Mouse (Mus musculus) adrenal gland, postnatal 4 days (tissue): ENCODE results near the gene Cped1. TPM values are rescaled to one million over a fixed set of nuclear protein-coding genes. Genes with fewer than 3 reads are reported as not detected.
"Not testable (repeated sequence)": the region's sequence is repeated elsewhere in the genome, so short reads cannot be mapped to it uniquely, and the experiment has no call there.

ENCODE experiments used
- DNase-seq, 2 experiments: peaks; one replicate each; pipeline ENCODE4 v3.0.0; 2021 to 2022; ENCODE audit warnings: low spot score in 2 of 2, mixed read lengths in 2 of 2
- total RNA-seq, 2 experiments: library from RNA; stranded (reverse); gene quantifications; 2 replicates each; pipeline ENCODE4 v1.2.3; 2021

Cped1 gene
- total RNA-seq, 2 experiments from 2014 or later = 25.1 to 29.0 TPM

DNA sequence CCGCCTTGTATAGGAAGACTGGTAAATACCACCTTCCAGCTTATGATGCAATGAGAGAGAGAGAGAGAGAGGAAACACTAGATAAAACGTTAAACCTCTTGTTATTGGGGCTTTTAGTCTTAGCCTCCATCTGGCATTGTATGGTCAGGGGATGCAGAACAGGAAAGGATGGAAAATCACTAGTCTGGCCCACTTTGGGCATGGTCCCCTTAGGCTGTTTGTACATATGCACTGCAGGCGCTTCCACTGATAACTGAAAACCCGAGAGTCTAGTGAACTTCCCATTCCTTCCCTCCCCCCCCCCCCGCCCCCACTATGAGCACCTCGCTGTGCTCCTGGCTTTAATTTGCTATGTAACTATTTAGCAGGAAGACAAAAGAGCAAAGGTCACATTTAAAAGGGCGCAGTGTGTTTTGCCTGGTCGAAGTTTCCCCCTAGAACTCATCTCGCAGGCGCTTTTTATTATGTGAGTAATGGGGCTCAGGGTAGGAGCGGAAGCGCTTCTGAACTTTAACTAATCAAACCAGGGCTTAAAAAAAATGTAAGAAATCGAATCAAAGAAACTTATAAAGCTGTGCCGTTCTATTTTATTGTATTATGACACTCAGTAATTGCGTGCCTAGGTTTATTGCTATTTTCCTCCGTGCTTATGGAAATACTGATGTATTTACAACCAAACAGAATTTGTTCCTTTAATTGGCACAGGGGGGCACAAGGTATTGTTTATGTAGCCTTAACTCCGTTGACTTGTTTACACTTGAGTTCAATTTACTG is 40.1 kb downstream of the Cped1 start:
- no peak for DNase-seq

DNA sequence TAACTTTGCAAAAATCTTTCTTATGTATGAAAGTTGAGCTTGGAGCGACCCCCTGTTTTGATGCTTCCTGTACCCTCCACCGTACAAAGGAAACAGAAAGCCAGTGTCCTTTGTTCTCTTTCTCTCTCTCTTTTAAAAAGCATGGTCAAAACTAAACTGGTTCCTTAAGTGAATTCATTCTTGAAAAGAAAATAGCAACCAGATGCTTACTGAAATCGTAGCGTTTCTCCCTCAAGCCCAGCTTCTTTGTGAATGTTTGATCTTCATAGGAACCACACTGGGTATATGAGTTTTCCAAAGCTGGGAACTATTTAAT is 40.6 kb downstream of the Cped1 start:
- no peak for DNase-seq

DNA sequence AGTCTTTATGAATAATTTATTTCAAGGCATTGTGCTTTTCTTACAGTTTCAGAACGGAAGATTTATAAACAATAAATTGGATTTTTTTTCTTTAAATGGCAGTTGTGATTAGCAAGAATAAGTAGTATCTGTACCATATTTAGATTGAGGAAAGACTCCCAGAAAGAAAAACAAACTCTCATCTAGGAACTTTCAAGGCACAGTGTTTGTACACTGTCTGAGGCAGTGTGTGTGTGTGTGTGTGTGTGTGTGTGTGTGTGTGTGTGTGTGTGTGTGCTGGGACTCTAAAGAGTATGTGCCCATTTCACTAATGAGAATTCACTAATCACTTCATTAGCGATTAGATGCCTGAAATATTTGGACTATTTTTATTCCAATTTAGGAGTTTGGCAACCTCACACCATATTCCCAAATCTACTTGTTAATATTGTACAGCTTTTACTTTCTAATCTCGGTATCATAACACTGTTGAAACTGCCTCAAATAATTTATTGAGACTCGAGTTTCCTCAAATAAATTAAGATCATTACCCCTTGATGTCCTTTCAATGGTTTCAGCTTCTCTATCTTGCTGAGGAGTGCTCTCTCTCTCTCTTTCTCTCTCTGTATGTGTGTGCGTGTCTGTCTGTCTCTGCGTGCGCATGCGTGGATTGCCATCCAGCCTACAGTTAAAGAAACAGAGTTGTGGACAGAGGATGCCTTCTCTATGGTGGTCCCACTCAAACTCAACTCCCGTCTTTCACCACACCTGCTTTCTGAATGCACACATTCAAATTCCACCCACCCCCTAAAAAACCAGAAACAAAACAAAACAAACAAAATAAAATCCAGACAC is 41.3 kb downstream of the Cped1 start:
- no peak for DNase-seq

DNA sequence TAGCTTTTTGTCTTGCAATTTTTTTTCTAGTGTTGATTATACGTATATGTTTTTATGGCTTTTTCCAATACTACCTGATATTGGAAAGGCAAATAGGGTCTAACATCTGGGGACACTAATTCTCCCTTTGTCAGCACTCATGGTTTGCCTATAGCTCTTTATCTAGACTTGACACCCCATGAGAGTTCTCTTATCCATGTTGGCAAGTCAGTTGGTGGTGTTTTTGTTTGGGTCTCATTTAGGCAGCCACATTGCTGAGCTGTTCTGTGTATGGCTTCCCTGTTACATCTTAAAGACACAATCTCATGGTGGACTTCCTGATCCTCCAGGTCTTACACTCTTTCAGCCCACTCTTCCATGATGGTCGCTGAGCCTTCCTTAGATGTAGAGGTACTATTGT is 42.1 kb downstream of the Cped1 start:
- DNase-seq = no peak

DNA sequence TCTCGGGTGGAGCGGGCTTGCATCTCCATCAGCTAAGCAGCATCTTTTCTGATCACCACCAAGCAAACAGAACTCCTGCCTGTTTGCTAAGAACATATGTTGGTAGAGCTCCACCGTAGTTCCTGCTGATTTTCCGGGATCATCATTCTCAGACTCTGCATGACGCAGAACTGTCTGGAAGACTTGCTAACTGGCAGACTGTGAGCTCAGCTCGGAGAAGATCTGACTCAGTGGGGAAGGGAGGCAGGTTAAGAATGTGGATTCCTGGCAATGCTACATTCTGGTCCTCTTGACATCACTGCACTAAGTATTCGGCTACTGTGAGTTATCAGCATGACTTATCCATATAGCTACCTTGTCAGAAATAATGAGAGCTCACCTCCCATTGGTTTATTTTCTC is 44.7 kb downstream of the Cped1 start:
- DNase-seq = no peak

DNA sequence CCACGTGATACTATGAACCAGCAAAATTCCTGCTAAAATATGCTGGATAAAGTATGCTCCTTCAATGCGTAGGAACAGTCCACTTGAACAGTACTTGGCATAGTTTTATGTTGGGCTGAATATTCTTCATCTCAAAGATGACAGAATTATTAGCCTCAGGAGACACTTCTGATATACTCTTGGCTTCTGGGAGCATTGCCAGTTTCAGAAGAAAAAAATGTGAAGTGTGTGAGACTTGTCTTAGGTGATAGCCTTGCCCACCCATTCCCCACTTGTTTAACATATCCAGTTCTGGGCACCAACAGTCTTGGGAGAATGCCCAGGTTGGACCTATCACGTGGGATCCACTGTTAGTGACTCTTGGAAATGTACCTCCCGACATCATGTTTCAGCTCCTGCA is 47.5 kb downstream of the Cped1 start:
- DNase-seq = no peak

DNA sequence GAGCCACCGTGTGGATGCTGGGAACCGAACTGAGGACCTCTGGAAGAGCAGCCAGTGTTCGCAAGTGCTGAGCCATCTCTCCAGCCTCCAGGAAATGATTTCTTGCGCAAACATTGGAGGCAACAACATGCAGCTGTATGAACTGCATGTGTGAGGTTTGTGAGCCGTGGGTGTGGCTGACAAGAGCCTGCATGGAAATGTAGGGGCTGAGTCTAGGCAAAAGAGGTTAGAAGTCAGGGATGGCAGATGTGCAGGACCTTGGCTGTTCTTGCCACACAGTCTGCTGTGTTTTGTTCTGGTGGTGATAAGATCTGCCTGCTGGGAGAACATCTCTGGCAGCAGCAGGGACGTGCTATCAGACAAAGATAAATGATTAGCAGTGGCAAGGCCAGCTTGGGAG is 49.7 kb downstream of the Cped1 start:
- no peak for DNase-seq

DNA sequence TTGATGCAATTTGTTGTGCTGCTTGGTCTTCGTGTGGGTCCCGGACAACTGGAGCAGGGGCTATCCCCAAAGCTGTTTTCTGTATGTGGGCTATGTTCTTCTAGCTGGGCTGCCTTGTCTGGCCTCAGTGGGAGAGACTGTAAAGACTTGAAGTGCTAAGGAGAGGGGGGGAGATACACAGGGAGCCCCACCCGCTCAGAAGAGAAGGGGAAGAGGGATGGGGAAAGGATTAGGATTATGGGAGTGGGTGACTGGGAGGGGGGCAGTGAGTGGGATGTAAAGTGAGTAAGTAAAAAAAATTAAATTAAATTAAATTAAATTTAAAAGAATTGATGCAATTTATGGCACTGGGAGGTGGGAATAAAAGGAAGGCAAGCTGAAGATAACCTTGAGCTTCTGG is 50.2 kb downstream of the Cped1 start:
- DNase-seq = no peak

DNA sequence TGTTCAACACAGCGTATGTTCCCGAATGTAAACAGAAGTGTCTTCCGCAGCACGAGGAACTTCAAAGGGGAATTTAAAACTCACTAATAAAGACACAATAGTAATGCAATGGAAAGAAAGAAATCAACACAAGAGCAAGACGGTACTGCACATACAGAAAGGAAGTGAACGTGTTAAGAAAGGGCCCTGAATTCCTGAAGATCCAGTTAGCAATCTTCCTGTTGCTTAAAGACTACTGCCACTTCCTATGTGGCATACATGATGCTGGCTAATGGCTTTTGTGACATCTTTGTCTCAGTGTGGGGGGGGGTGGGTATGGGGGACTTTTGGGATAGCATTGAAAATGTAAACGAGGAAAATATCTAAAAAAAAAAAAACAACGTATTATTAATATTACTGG is 50.7 kb downstream of the Cped1 start:
- DNase-seq = no peak

DNA sequence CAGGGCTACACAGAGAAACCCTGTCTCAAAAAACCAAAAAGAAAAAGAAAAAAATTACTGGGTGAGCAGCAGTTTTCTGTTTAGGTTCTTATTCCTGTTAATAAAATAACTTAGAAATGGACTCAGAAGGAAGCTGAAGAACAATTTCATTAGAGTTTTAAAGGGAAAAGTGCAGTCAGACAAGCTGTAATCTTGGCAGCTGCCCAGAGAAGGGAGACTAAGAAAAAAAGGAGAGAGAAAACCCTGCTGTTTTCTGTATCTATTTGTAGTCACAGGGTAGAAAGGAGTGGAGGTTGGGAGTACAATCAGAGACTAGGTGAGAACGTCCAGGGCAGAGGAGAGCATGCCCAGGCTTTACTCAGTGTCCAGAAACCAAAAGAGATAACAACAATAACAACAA is 51.2 kb downstream of the Cped1 start:
- DNase-seq = no peak

DNA sequence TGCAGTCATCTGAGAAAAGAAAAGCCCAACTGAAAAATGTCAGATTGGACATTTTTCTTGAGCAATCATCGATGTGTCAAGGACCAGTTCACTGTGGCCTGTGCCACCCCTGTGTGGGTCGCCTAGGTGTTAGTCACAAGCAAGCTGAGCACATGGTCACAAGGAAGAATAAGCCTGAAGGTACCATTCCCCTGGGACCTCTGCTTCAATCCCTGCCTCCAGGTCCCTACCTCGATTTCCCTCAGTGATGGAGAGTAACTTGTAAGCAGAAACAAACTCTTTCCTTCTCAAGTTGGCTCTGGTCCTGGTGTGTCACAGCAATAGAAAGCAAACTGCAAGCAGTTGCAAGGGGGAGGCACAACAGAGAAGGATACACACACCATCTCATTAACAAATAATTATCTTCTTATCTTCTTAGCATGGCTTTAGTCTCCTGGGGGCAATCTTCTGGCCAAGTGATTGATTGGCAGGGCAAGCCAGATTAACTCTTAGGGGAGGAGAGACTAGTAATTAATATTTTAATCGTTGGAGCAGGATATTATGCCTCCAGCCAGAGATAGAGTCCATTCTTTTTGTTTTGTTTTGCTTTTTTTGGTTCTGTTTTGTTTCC is 51.8 kb downstream of the Cped1 start:
- DNase-seq = no peak

DNA sequence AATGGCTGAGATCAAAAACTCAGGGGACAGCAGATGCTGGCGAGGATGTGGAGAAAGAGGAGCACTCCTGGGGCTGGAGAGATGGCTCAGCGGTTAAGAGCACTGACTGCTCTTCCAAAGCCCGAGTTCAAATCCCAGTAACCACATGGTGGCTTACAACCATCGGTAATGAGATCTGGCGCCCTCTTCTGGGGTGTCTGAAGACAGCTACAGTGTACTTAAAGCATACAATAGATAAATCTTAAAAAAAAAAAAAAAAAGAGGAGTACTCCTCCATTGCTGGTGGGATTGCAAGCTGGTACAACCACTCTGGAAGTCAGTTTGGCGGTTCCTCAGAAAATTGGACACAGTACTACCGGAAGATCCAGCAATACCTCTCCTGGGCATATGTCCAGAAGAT is 54.0 kb downstream of the Cped1 start:
- not testable (repeated sequence) for DNase-seq

DNA sequence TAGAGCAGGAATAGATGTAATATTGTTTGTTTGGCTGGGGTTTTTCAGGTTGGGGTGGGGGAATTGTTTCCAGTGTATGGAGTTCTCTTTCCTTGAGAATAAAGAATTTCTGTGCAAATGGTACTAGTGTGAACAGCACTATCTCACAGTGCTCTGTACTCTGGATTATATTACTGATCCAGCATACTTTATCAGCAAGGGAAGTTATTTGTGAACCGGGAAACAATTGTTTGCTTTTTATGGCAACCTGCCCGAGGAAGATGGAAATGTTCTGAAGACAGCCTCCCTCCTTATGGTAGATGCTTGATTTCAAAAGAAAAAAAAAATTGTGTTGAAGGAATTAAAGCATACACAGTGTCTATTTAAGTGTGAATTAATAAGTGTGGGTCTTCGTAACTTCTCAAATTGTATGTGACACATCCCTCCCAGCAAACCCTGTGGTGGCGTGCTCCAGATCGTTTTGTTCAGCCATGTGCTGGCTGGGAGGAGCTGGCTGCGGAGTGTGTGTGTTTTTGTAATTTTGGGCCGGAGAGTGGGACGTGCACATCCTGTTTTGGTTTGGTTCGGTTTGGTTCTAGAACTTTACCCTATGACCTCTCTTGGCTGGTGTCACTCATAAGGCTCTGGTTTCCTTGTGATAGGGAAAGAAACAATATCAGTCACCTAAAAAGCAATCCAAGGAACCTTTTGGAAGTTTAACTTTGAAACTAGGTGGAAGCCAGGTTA is 59.3 kb downstream of the Cped1 start:
- DNase-seq = no peak

DNA sequence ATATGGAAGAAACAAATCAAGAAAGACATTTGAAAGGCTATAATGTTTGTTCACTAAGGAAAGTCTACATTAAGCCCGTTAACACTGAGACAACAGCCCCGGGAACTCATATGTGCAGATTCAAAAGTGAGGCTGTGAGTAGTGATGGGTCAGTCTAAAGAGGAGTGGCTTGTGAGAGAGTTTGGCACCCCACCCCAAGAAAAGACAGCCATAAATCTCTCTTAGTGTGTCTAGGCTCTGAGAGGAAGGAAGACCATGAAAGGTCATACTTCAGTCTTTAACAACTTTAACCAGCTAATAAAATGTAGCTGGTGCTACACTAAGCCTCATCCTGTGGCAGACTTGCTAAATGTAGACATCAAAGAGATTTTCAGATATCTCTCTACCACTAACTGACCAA is 61.4 kb downstream of the Cped1 start:
- DNase-seq = no peak

DNA sequence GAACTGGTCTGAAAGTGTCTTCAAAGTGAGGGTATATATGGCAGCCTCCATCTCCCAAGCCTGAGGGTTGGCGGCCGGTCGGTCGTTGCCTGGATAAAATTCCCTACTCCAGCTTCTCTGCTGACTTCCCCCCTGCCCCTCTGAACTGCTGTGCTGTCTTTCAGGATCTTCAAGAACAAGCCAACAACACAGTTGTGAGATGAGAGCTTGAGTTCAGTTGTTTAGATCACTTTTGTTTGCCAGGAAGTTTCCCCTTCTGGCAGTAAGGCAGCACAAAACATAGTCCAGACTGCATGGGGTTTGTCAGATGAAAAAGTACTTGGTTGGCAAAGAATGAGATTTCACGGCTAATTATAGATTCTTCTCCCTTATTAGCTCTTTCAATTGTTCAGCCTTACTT is 63.4 kb downstream of the Cped1 start:
- DNase-seq = no peak

DNA sequence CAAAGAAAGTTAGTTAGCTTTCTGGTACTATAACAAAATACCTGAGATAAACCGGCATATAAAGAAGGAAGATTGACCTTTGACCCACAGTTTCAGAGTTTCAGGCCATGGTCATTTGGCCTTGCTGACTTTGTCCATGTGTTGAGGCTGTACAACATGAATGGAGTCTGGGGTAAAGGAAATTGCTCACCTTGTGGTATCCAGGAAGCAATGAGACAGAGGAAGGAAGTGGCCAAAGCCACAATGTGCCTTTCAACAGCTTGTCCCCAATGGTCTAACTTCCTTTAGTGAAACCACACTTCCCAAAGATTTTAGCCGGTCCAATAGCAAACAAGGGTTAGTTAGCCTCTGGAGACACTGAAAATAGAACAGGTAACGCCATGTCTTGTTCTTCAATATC is 65.8 kb downstream of the Cped1 start:
- DNase-seq = no peak

DNA sequence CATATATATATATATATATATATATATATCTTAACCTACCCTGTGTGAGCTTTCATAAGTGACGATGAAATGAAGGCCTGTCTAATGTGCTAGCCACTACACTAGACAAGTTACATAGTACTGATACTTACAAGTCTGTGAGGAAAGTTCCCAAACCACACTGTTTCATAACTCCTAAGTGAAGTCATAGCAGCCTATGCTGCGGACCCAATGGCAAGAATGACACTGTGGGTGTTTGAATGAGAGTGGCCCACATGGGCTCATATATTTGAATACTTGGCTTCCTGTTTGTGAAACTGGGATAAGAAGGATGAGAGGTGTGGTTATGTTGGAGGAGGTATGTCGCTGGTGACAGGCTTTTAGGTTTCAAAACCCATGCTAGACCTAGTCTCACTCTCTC is 67.3 kb downstream of the Cped1 start:
- no peak for DNase-seq

DNA sequence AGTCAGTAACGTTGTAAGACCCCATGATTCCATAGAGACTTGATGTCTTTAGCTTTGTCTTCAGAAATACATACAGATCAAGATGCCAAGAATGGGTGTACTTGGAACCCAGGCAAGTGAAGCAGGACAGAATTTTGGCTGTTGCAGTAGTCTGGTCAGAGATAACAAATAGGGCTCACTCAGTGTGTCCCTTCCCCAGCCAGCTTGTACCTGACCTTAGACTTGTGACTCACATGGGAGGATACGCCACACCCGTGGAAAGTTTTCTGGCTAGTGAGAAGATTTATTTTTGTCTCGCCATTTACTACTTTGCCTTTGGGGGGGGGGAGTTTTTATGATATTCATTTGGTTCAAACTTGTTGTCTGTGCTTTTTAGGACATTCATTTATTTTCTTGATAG is 78.6 kb downstream of the Cped1 start:
- no peak for DNase-seq

DNA sequence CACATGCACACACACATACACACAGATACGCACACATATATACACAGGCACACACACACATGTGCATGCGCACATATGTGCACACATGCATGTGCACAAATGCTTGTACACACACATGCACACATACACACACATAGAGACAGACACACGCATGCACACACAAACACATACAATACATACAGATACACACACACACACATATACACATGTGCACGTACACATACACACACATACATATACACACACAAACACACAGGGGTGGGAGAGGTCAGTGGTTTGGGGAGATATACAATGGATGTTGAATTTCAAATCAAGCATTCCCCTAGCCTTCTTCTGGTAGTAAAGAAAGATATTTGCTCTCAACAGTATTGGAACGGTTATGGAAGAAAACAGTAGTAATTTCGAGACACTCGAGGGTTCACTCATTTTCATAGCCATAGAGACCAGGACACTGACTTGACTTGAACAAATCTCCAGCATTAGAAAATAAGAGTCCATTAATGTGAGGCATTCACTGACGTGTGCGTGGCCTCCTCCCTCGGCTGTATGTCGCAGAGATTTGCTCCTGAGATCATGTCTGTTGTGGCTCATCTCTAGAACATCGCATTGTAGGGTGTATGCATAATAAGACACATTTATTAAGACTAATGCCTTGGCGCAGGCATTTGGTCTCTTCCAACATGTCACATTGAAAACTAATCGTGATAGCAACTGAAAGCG is 85.0 kb downstream of the Cped1 start:
- DNase-seq = no peak

DNA sequence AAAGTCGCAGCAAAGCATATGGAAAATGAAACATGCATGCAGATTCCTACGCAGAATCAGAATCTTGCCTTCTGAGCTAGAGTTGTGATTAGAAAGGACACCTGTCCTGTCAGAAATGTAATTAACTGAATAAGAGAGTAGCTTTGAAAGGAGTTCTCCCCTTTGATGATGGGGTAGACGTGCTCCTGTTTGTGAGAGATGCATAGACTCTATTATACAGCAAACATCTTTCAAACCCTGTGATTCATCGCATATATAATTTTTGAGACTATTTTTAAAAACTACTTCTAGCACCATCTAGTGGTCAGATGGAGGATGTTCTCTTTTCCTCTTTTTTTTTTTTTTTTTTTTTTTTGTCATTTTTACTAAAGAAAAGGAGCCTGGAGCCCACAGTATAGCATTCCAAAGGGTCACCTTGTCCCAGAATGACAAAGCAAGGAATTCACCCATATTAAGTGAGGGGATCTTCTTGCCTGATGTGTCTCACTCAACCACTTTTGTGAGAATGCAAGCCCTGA is 85.7 kb downstream of the Cped1 start:
- no peak for DNase-seq

DNA sequence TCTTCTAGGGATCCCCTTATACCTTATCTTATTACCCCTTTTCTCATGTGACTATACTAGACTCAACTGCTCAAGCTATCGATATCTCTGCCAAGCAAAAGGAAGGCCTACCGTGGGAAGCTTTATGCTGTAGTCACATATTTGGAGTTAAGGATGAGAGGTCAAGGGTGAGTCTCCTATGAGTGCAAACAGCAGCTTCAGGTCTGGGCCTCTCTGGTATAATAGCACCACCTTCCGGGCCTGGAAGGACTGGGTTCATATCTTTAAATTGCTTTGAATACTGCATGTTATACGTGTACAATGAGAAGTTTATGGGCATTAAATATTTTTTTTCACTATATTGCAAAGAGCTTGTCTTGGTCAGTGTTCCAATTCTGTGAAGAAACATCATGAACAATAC is 87.0 kb downstream of the Cped1 start:
- no peak for DNase-seq
